Mouse (Mus musculus) retina, postnatal 7 days (tissue): ENCODE measurements around the gene Galnt18.

Source experiments
- DNase-seq: peaks from one replicate; pipeline ENCODE4 v3.0.0-alpha.2; 2012; ENCODE audit warnings: low read depth, low spot score

Gene Galnt18

GRCm38 (mm10) chr7:111483896-111484295 is 295.9 kb downstream of the Galnt18 start:
- DNase-seq = no peak

- DNase-seq = no peak
Measured at GRCm38 (mm10) chr7:111483321-111483720, 296.5 kb downstream of the Galnt18 start.

GRCm38 (mm10) chr7:111467715-111468114 is 312.1 kb downstream of the Galnt18 start:
- DNase-seq = no peak

GRCm38 (mm10) chr7:111466720-111467119 is 313.1 kb downstream of the Galnt18 start:
- DNase-seq = no peak

- no peak for DNase-seq
Measured at GRCm38 (mm10) chr7:111466121-111466520, 313.7 kb downstream of the Galnt18 start.

- DNase-seq = no peak
Measured at GRCm38 (mm10) chr7:111459716-111460115, 320.1 kb downstream of the Galnt18 start.

- no peak for DNase-seq
Measured at GRCm38 (mm10) chr7:111456007-111456406, 323.8 kb downstream of the Galnt18 start.

GRCm38 (mm10) chr7:111455541-111455940 is 324.2 kb downstream of the Galnt18 start:
- no peak for DNase-seq

- no peak for DNase-seq
Measured at GRCm38 (mm10) chr7:111452000-111452399, 327.8 kb downstream of the Galnt18 start.

GRCm38 (mm10) chr7:111450286-111451095 is 329.3 kb downstream of the Galnt18 start:
- no peak for DNase-seq

GRCm38 (mm10) chr7:111433173-111433572 is 346.6 kb downstream of the Galnt18 start:
- no peak for DNase-seq

- DNase-seq = no peak
Measured at GRCm38 (mm10) chr7:111427392-111427791, 352.4 kb downstream of the Galnt18 start.
